Mouse (Mus musculus): Measurements from ENCODE around the gene Atxn7. TPM values are rescaled to one million over a fixed set of nuclear protein-coding genes. Genes with fewer than 3 reads are reported as not detected.

The Atxn7 gene
- polyA plus RNA-seq, 1 experiment = 20.3 TPM

GRCm38 (mm10) chr14:14012383-14013251 is 51.4 kb downstream of the Atxn7 start:
- Histone ChIP-seq H3K27ac (ENCODE audit: insufficient read depth, low read length) (peak overlapping the region; percentile 96), H3K27me3 (ENCODE audit: control insufficient read depth, insufficient read depth, low read length) (no peaks in the 10 kb centered on the region), H3K36me3 (ENCODE audit: control insufficient read depth, insufficient read depth, low read length) (no peaks in the 10 kb centered on the region; the same call in 1 of the 2 replicates), H3K4me1 (ENCODE audit: control insufficient read depth, insufficient read depth, insufficient read length) (peaks cover 4% of the 10 kb centered on the region; the same call in 1 of the 2 replicates), H3K4me3 (ENCODE audit: extremely low read depth, insufficient read depth, insufficient read length) (peak overlapping the region; percentile 84)
- peak; percentile 61 to 81 for DNase-seq (ENCODE audit: low read depth in 1 of 2, low spot score in 2 of 2)
- 1% methylated on average over 104 of the region's 116 CpGs for WGBS
- TF ChIP-seq CTCF (IDR thresholded peaks at IDR 0.05; ENCODE audit: extremely low read depth, insufficient read depth, insufficient read length, insufficient replicate concordance) (no peak), POLR2A (IDR thresholded peaks at IDR 0.05; ENCODE audit: low read depth, low read length) (peak; percentile 30)

- WGBS = under 1% methylated on average over 25 of the region's 27 CpGs
- H3K27ac ChIP-seq (ENCODE audit: insufficient read depth, low read length) = peak overlapping the region; percentile 96
These were observed 52.0 kb downstream of the Atxn7 start for GRCm38 (mm10) chr14:14013252-14013711.

GRCm38 (mm10) chr14:14014636-14015375 is 53.6 kb downstream of the Atxn7 start:
- Histone ChIP-seq H3K27ac (ENCODE audit: insufficient read depth, low read length) (no peak overlapping the region), H3K4me3 (ENCODE audit: extremely low read depth, insufficient read depth, insufficient read length) (no peak overlapping the region), H3K36me3 (ENCODE audit: control insufficient read depth, insufficient read depth, low read length) (no peaks in the 10 kb centered on the region; the same call in 1 of the 2 replicates), H3K27me3 (ENCODE audit: control insufficient read depth, insufficient read depth, low read length) (no peaks in the 10 kb centered on the region), H3K4me1 (ENCODE audit: control insufficient read depth, insufficient read depth, insufficient read length) (peaks cover 4% of the 10 kb centered on the region; the same call in 1 of the 2 replicates)
- no peak for DNase-seq (ENCODE audit: low read depth in 1 of 2, low spot score in 2 of 2)
- WGBS = 85% methylated on average over 6 of the region's 6 CpGs
- TF ChIP-seq CTCF (IDR thresholded peaks at IDR 0.05; ENCODE audit: extremely low read depth, insufficient read depth, insufficient read length, insufficient replicate concordance) (no peak), POLR2A (IDR thresholded peaks at IDR 0.05; ENCODE audit: low read depth, low read length) (no peak)

More at GRCm38 (mm10) chr14:14013252-14013711, 52.0 kb downstream of the Atxn7 start:
- peak in 1 of 2 experiments; percentile 32 for DNase-seq (ENCODE audit: low read depth in 1 of 2, low spot score in 2 of 2)
- H3K27me3 ChIP-seq (ENCODE audit: control insufficient read depth, insufficient read depth, low read length) = no peaks in the 10 kb centered on the region
- H3K4me3 ChIP-seq (ENCODE audit: extremely low read depth, insufficient read depth, insufficient read length) = peak overlapping the region; percentile 84
- no peaks in the 10 kb centered on the region; the same call in 1 of the 2 replicates for H3K36me3 ChIP-seq (ENCODE audit: control insufficient read depth, insufficient read depth, low read length)
- peaks cover 4% of the 10 kb centered on the region; the same call in 1 of the 2 replicates for H3K4me1 ChIP-seq (ENCODE audit: control insufficient read depth, insufficient read depth, insufficient read length)
- TF ChIP-seq POLR2A (IDR thresholded peaks at IDR 0.05; ENCODE audit: low read depth, low read length) = no peak
- no peak for TF ChIP-seq CTCF (IDR thresholded peaks at IDR 0.05; ENCODE audit: extremely low read depth, insufficient read depth, insufficient read length, insufficient replicate concordance)

- H3K4me3 ChIP-seq (ENCODE audit: extremely low read depth, insufficient read depth, insufficient read length) = no peak overlapping the region
- no peak overlapping the region for H3K27ac ChIP-seq (ENCODE audit: insufficient read depth, low read length)
- DNase-seq (ENCODE audit: low read depth in 1 of 2, low spot score in 2 of 2) = peak; percentile 32 to 46
- 86% methylated on average over 6 of the region's 6 CpGs for WGBS
- H3K27me3 ChIP-seq (ENCODE audit: control insufficient read depth, insufficient read depth, low read length) = no peaks in the 10 kb centered on the region
- TF ChIP-seq CTCF (IDR thresholded peaks at IDR 0.05; ENCODE audit: extremely low read depth, insufficient read depth, insufficient read length, insufficient replicate concordance) (peak; percentile 34; the same call in 1 of the 2 replicates), POLR2A (IDR thresholded peaks at IDR 0.05; ENCODE audit: low read depth, low read length) (no peak)
- H3K4me1 ChIP-seq (ENCODE audit: control insufficient read depth, insufficient read depth, insufficient read length) = no peaks in the 10 kb centered on the region
- H3K36me3 ChIP-seq (ENCODE audit: control insufficient read depth, insufficient read depth, low read length) = peaks cover 2% of the 10 kb centered on the region; the same call in 1 of the 2 replicates
These were observed 58.1 kb downstream of the Atxn7 start for GRCm38 (mm10) chr14:14019155-14019894.

GRCm38 (mm10) chr14:14021244-14021643 is 60.0 kb downstream of the Atxn7 start:
- no peaks in the 10 kb centered on the region for H3K4me1 ChIP-seq (ENCODE audit: control insufficient read depth, insufficient read depth, insufficient read length)
- no peak overlapping the region for H3K4me3 ChIP-seq (ENCODE audit: extremely low read depth, insufficient read depth, insufficient read length)
- WGBS = 92% methylated on average over 6 of the region's 6 CpGs
- peaks cover 2% of the 10 kb centered on the region; the same call in 1 of the 2 replicates for H3K36me3 ChIP-seq (ENCODE audit: control insufficient read depth, insufficient read depth, low read length)
- TF ChIP-seq POLR2A (IDR thresholded peaks at IDR 0.05; ENCODE audit: low read depth, low read length) = no peak
- no peak for TF ChIP-seq CTCF (IDR thresholded peaks at IDR 0.05; ENCODE audit: extremely low read depth, insufficient read depth, insufficient read length, insufficient replicate concordance)
- DNase-seq (ENCODE audit: low read depth in 1 of 2, low spot score in 2 of 2) = no peak
- H3K27me3 ChIP-seq (ENCODE audit: control insufficient read depth, insufficient read depth, low read length) = no peaks in the 10 kb centered on the region
- H3K27ac ChIP-seq (ENCODE audit: insufficient read depth, low read length) = no peak overlapping the region

GRCm38 (mm10) chr14:14025870-14026269 is 64.6 kb downstream of the Atxn7 start:
- no peak overlapping the region for H3K4me3 ChIP-seq (ENCODE audit: extremely low read depth, insufficient read depth, insufficient read length)
- no peak overlapping the region for H3K27ac ChIP-seq (ENCODE audit: insufficient read depth, low read length)
- DNase-seq (ENCODE audit: low read depth in 1 of 2, low spot score in 2 of 2) = no peak
- no peaks in the 10 kb centered on the region for H3K4me1 ChIP-seq (ENCODE audit: control insufficient read depth, insufficient read depth, insufficient read length)
- H3K27me3 ChIP-seq (ENCODE audit: control insufficient read depth, insufficient read depth, low read length) = no peaks in the 10 kb centered on the region
- WGBS = 92% methylated on average over 8 of the region's 8 CpGs
- no peak for TF ChIP-seq CTCF (IDR thresholded peaks at IDR 0.05; ENCODE audit: extremely low read depth, insufficient read depth, insufficient read length, insufficient replicate concordance)
- TF ChIP-seq POLR2A (IDR thresholded peaks at IDR 0.05; ENCODE audit: low read depth, low read length) = no peak
- peaks cover 3% of the 10 kb centered on the region; the same call in 1 of the 2 replicates for H3K36me3 ChIP-seq (ENCODE audit: control insufficient read depth, insufficient read depth, low read length)
